Mouse (Mus musculus) gastrocnemius, adult 2 months (tissue): ENCODE measurements around the gene Pde4d. TPM values are rescaled to one million over a fixed set of nuclear protein-coding genes. Genes with fewer than 3 reads are reported as not detected.
"Not testable (repeated sequence)": the region's sequence is repeated elsewhere in the genome, so short reads cannot be mapped to it uniquely, and the experiment has no call there.

Experiments
- DNase-seq: peaks from one replicate; pipeline ENCODE4 v3.0.0; 2022
- H3K27ac ChIP-seq: fragments of 200-600 bp; 2 replicates; pipeline ENCODE4 v1.8.1; 2022; ENCODE audit warnings: mild to moderate bottlenecking
- H3K4me3 ChIP-seq: fragments of 200-600 bp; 2 replicates; pipeline ENCODE4 v1.8.1; 2022; ENCODE audit warnings: mild to moderate bottlenecking, moderate library complexity
- CTCF ChIP-seq: fragments of 200-600 bp; IDR thresholded peaks from 2 replicates; pipeline ENCODE4 v1.8.1; 2022; ENCODE audit warnings: antibody characterized with exemption, mild to moderate bottlenecking, moderate library complexity
- intact Hi-C: fragments of 180-260 bp; cut with DNase I; formaldehyde crosslinking; loops from one replicate; pipeline ENCODE4 v1.15.1; 2025
- total RNA-seq, 2 experiments: library from RNA; stranded (reverse); gene quantifications; 2 replicates each; pipeline ENCODE4 v1.2.3; 2021

The Pde4d gene
- total RNA-seq, 2 experiments from 2014 or later, result 239 to 330 TPM

- intact Hi-C loops, result no loop called here
- H3K27ac ChIP-seq, result no peak overlapping the region
- no peak for DNase-seq
- H3K4me3 ChIP-seq, result no peak overlapping the region
- TF ChIP-seq CTCF, result no peak
Observed at GRCm38 (mm10) chr13:108686807-108687206, 237.1 kb downstream of the Pde4d start.

- Histone ChIP-seq H3K4me3 (no peak overlapping the region), H3K27ac (no peak overlapping the region)
- DNase-seq, result no peak
- intact Hi-C loops, result no loop called here
- no peak for TF ChIP-seq CTCF
Observed at GRCm38 (mm10) chr13:108692883-108693550, 243.3 kb downstream of the Pde4d start.

- Histone ChIP-seq H3K27ac (no peak overlapping the region), H3K4me3 (no peak overlapping the region)
- no peak for TF ChIP-seq CTCF
- intact Hi-C loops, result no loop called here
- DNase-seq, result no peak
Observed at GRCm38 (mm10) chr13:108705441-108705840, 255.7 kb downstream of the Pde4d start.

GRCm38 (mm10) chr13:108714032-108714431, 264.3 kb downstream of the Pde4d start:
- TF ChIP-seq CTCF, result no peak
- intact Hi-C loops, result no loop called here
- H3K4me3 ChIP-seq, result no peak overlapping the region
- no peak overlapping the region for H3K27ac ChIP-seq
- no peak for DNase-seq

- no peak for TF ChIP-seq CTCF
- H3K27ac ChIP-seq, result no peak overlapping the region
- no peak overlapping the region for H3K4me3 ChIP-seq
- DNase-seq, result no peak
- intact Hi-C loops, result no loop called here
Observed at GRCm38 (mm10) chr13:108715029-108715428, 265.3 kb downstream of the Pde4d start.

GRCm38 (mm10) chr13:108722234-108722633, 272.5 kb downstream of the Pde4d start:
- peak; percentile 65 for TF ChIP-seq CTCF
- DNase-seq, result peak; percentile 17
- no peak overlapping the region for H3K4me3 ChIP-seq
- no peak overlapping the region for H3K27ac ChIP-seq
- intact Hi-C loops, result no loop called here

GRCm38 (mm10) chr13:108734356-108734755, 284.6 kb downstream of the Pde4d start:
- DNase-seq, intact Hi-C loops: not testable (repeated sequence)

GRCm38 (mm10) chr13:108751155-108751840, 301.6 kb downstream of the Pde4d start:
- intact Hi-C loops, result no loop called here
- H3K4me3 ChIP-seq, result no peak overlapping the region
- no peak for TF ChIP-seq CTCF
- no peak overlapping the region for H3K27ac ChIP-seq
- DNase-seq, result no peak

More at GRCm38 (mm10) chr13:108734356-108734755, 284.6 kb downstream of the Pde4d start:
- not testable (repeated sequence) for H3K4me3 ChIP-seq, H3K27ac ChIP-seq

- intact Hi-C loops, result no loop called here
- Histone ChIP-seq H3K4me3 (no peak overlapping the region), H3K27ac (no peak overlapping the region)
- TF ChIP-seq CTCF, result no peak
- no peak for DNase-seq
Observed at GRCm38 (mm10) chr13:108757477-108757876, 307.7 kb downstream of the Pde4d start.

GRCm38 (mm10) chr13:108758331-108758730, 308.6 kb downstream of the Pde4d start:
- Histone ChIP-seq H3K4me3 (no peak overlapping the region), H3K27ac (no peak overlapping the region)
- DNase-seq, result no peak
- TF ChIP-seq CTCF, result no peak
- intact Hi-C loops, result no loop called here

GRCm38 (mm10) chr13:108759140-108759539, 309.4 kb downstream of the Pde4d start:
- no peak for TF ChIP-seq CTCF
- intact Hi-C loops, result no loop called here
- Histone ChIP-seq H3K27ac (no peak overlapping the region), H3K4me3 (no peak overlapping the region)
- no peak for DNase-seq

GRCm38 (mm10) chr13:108763295-108763694, 313.5 kb downstream of the Pde4d start:
- H3K4me3 ChIP-seq, result no peak overlapping the region
- no peak overlapping the region for H3K27ac ChIP-seq
- intact Hi-C loops, result no loop called here
- no peak for DNase-seq
- TF ChIP-seq CTCF, result no peak

GRCm38 (mm10) chr13:108766020-108766727, 316.4 kb downstream of the Pde4d start:
- no peak for DNase-seq
- H3K4me3 ChIP-seq, result no peak overlapping the region
- TF ChIP-seq CTCF, result no peak
- intact Hi-C loops, result no loop called here
- H3K27ac ChIP-seq, result no peak overlapping the region
